Mouse (Mus musculus): ENCODE data around the gene Pard3. TPM values are rescaled to one million over a fixed set of nuclear protein-coding genes. Genes with fewer than 3 reads are reported as not detected.

The Pard3 gene
- polyA plus RNA-seq, 1 experiment from 2014 or later = 7.0 TPM

DNA sequence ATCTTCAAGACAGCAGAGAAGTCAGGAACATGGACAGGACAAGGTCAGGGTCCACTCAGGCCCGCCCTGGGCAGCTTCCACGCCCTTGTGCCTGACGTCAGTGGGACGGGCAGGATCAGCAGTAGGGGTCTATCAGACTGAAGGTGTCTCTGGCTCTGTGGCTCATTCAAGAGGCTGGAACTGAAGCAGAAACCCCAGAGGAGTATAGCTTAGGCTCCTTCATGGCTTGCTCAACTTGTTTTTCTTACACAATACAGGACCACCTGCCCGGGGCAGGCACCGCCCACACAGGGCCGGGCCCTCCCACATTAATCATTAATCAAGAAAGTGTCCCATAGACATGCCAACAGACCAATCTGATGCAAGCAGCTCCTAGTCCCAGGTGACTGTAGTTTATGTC is 12.8 kb downstream of the Pard3 start:
- H3K4me3 ChIP-seq (ENCODE audit: low read depth, low read length) = peak overlapping the region; percentile 26; the same call in 1 of the 2 replicates
- ATAC-seq (ENCODE audit: low read depth) = peak; percentile 85
- no peaks in the 10 kb centered on the region for H3K27me3 ChIP-seq (ENCODE audit: control insufficient read depth, insufficient read depth, low read depth, low read length)
- 61% methylated on average over 7 of the region's 7 CpGs for WGBS (ENCODE audit: insufficient replicate concordance)
- no peak overlapping the region for H3K9ac ChIP-seq (ENCODE audit: low read depth, low read length)
- H3K9me3 ChIP-seq (replicated peaks; ENCODE audit: control insufficient read depth, low read length) = no peaks in the 10 kb centered on the region
- peak overlapping the region; percentile 25; the same call in 1 of the 2 replicates for H3K4me2 ChIP-seq (ENCODE audit: low read depth, low read length)
- H3K36me3 ChIP-seq (ENCODE audit: control insufficient read depth, insufficient read depth) = no peaks in the 10 kb centered on the region
- H3K4me1 ChIP-seq (ENCODE audit: control insufficient read depth, low read depth, low read length) = no peaks in the 10 kb centered on the region; the same call in 1 of the 2 replicates
- H3K27ac ChIP-seq (ENCODE audit: low read length) = peak overlapping the region; percentile 56; the same call in 1 of the 2 replicates

DNA sequence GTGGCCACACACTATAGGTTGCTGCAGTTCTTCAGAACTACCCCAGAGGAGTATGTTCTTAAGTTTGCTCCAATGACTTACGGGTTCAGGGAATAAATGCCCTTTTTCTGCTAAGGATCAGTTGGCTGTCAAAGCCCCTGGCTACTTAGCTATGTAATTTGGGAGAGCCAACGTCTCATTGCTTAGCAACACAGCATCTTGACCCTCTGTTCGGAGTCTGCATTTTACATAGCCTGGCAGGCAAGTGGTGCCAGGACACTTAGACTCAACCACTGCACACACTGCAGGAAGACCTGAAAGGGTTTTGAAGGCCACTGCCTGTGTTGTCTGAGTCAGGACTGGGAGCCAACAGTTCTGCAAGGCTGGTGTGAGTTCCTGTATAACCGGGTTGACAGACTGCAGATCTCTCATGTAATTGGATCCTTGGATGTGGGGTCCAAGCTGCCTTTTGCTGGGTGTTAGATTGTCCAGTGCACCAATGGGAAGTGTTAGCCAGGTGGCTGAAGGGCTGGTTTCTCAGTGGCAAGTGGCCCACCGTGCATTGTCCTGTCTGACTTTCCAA is 15.6 kb downstream of the Pard3 start:
- WGBS (ENCODE audit: insufficient replicate concordance) = 51% methylated on average over 5 of the region's 5 CpGs
- no peaks in the 10 kb centered on the region for H3K27me3 ChIP-seq (ENCODE audit: control insufficient read depth, insufficient read depth, low read depth, low read length)

GRCm38 (mm10) chr8:127081297-127081696 is 17.6 kb downstream of the Pard3 start:
- Histone ChIP-seq H3K27me3 (ENCODE audit: control insufficient read depth, insufficient read depth, low read depth, low read length) (no peaks in the 10 kb centered on the region), H3K4me2 (ENCODE audit: low read depth, low read length) (no peak overlapping the region), H3K4me1 (ENCODE audit: control insufficient read depth, low read depth, low read length) (peaks cover 3% of the 10 kb centered on the region; the same call in 1 of the 2 replicates), H3K36me3 (ENCODE audit: control insufficient read depth, insufficient read depth) (no peaks in the 10 kb centered on the region), H3K9me3 (replicated peaks; ENCODE audit: control insufficient read depth, low read length) (no peaks in the 10 kb centered on the region), H3K4me3 (ENCODE audit: low read depth, low read length) (no peak overlapping the region), H3K9ac (ENCODE audit: low read depth, low read length) (no peak overlapping the region), H3K27ac (ENCODE audit: low read length) (peak overlapping the region; percentile 26)
- ATAC-seq (ENCODE audit: low read depth) = no peak
- 62% methylated on average over 3 of the region's 3 CpGs for WGBS (ENCODE audit: insufficient replicate concordance)

More for the DNA sequence above, 15.6 kb downstream of the Pard3 start:
- no peak overlapping the region for H3K4me3 ChIP-seq (ENCODE audit: low read depth, low read length)
- H3K4me1 ChIP-seq (ENCODE audit: control insufficient read depth, low read depth, low read length) = no peaks in the 10 kb centered on the region; the same call in 1 of the 2 replicates
- H3K36me3 ChIP-seq (ENCODE audit: control insufficient read depth, insufficient read depth) = no peaks in the 10 kb centered on the region
- no peak for ATAC-seq (ENCODE audit: low read depth)
- no peak overlapping the region for H3K4me2 ChIP-seq (ENCODE audit: low read depth, low read length)
- no peak overlapping the region for H3K27ac ChIP-seq (ENCODE audit: low read length)
- H3K9ac ChIP-seq (ENCODE audit: low read depth, low read length) = no peak overlapping the region
- no peaks in the 10 kb centered on the region for H3K9me3 ChIP-seq (replicated peaks; ENCODE audit: control insufficient read depth, low read length)

DNA sequence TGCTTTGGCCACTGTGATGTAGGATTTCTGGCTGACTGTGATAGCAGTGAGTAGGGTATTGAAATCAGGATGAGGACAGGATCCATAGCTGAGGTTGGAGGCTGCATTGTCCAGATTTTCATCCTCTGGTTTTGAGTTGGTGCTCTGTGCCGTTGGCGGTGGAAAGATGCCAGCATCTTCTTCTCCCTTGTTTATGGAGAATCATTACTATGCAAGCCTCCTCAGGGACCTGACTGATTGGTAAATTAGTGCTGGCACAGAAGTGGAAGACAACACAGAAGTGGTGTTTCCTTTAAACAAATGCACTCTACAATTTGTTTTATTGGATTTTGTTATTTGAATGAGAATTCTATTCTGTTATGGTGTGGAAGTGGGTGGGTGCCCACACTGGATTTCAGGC is 18.8 kb downstream of the Pard3 start:
- no peaks in the 10 kb centered on the region for H3K36me3 ChIP-seq (ENCODE audit: control insufficient read depth, insufficient read depth)
- 76% methylated on average over 2 of the region's 2 CpGs for WGBS (ENCODE audit: insufficient replicate concordance)
- H3K27me3 ChIP-seq (ENCODE audit: control insufficient read depth, insufficient read depth, low read depth, low read length) = no peaks in the 10 kb centered on the region
- no peaks in the 10 kb centered on the region for H3K9me3 ChIP-seq (replicated peaks; ENCODE audit: control insufficient read depth, low read length)
- no peak overlapping the region for H3K27ac ChIP-seq (ENCODE audit: low read length)
- no peak overlapping the region for H3K9ac ChIP-seq (ENCODE audit: low read depth, low read length)
- H3K4me3 ChIP-seq (ENCODE audit: low read depth, low read length) = no peak overlapping the region
- H3K4me1 ChIP-seq (ENCODE audit: control insufficient read depth, low read depth, low read length) = peaks cover 3% of the 10 kb centered on the region; the same call in 1 of the 2 replicates
- no peak for ATAC-seq (ENCODE audit: low read depth)
- no peak overlapping the region for H3K4me2 ChIP-seq (ENCODE audit: low read depth, low read length)

- WGBS (ENCODE audit: insufficient replicate concordance) = 46% methylated on average over 6 of the region's 6 CpGs
- H3K4me2 ChIP-seq (ENCODE audit: low read depth, low read length) = no peak overlapping the region
- H3K4me1 ChIP-seq (ENCODE audit: control insufficient read depth, low read depth, low read length) = peaks cover 3% of the 10 kb centered on the region
- no peaks in the 10 kb centered on the region for H3K36me3 ChIP-seq (ENCODE audit: control insufficient read depth, insufficient read depth)
- no peaks in the 10 kb centered on the region for H3K9me3 ChIP-seq (replicated peaks; ENCODE audit: control insufficient read depth, low read length)
- H3K27ac ChIP-seq (ENCODE audit: low read length) = no peak overlapping the region
- ATAC-seq (ENCODE audit: low read depth) = peak; percentile 68
- no peak overlapping the region for H3K9ac ChIP-seq (ENCODE audit: low read depth, low read length)
- H3K27me3 ChIP-seq (ENCODE audit: control insufficient read depth, insufficient read depth, low read depth, low read length) = no peaks in the 10 kb centered on the region
- H3K4me3 ChIP-seq (ENCODE audit: low read depth, low read length) = no peak overlapping the region
These were observed 20.9 kb downstream of the Pard3 start for GRCm38 (mm10) chr8:127084565-127084964.

GRCm38 (mm10) chr8:127087434-127087833 is 23.7 kb downstream of the Pard3 start:
- ATAC-seq (ENCODE audit: low read depth) = no peak
- H3K4me1 ChIP-seq (ENCODE audit: control insufficient read depth, low read depth, low read length) = peaks cover 9% of the 10 kb centered on the region
- H3K4me3 ChIP-seq (ENCODE audit: low read depth, low read length) = no peak overlapping the region
- WGBS (ENCODE audit: insufficient replicate concordance) = 24% methylated on average over 1 of the region's 1 CpGs
- H3K4me2 ChIP-seq (ENCODE audit: low read depth, low read length) = no peak overlapping the region
- H3K27ac ChIP-seq (ENCODE audit: low read length) = no peak overlapping the region
- no peaks in the 10 kb centered on the region for H3K9me3 ChIP-seq (replicated peaks; ENCODE audit: control insufficient read depth, low read length)
- H3K9ac ChIP-seq (ENCODE audit: low read depth, low read length) = no peak overlapping the region
- no peaks in the 10 kb centered on the region for H3K36me3 ChIP-seq (ENCODE audit: control insufficient read depth, insufficient read depth)
- no peaks in the 10 kb centered on the region for H3K27me3 ChIP-seq (ENCODE audit: control insufficient read depth, insufficient read depth, low read depth, low read length)

GRCm38 (mm10) chr8:127088372-127088771 is 24.7 kb downstream of the Pard3 start:
- no peak overlapping the region for H3K9ac ChIP-seq (ENCODE audit: low read depth, low read length)
- no peaks in the 10 kb centered on the region for H3K36me3 ChIP-seq (ENCODE audit: control insufficient read depth, insufficient read depth)
- no peak for ATAC-seq (ENCODE audit: low read depth)
- no peaks in the 10 kb centered on the region for H3K9me3 ChIP-seq (replicated peaks; ENCODE audit: control insufficient read depth, low read length)
- no peaks in the 10 kb centered on the region for H3K27me3 ChIP-seq (ENCODE audit: control insufficient read depth, insufficient read depth, low read depth, low read length)
- WGBS (ENCODE audit: insufficient replicate concordance) = 18% methylated on average over 9 of the region's 9 CpGs
- H3K4me3 ChIP-seq (ENCODE audit: low read depth, low read length) = no peak overlapping the region
- H3K4me1 ChIP-seq (ENCODE audit: control insufficient read depth, low read depth, low read length) = peaks cover 9% of the 10 kb centered on the region
- H3K27ac ChIP-seq (ENCODE audit: low read length) = no peak overlapping the region
- no peak overlapping the region for H3K4me2 ChIP-seq (ENCODE audit: low read depth, low read length)

GRCm38 (mm10) chr8:127089021-127089420 is 25.3 kb downstream of the Pard3 start:
- Histone ChIP-seq H3K9me3 (replicated peaks; ENCODE audit: control insufficient read depth, low read length) (no peaks in the 10 kb centered on the region), H3K4me1 (ENCODE audit: control insufficient read depth, low read depth, low read length) (peaks cover 9% of the 10 kb centered on the region), H3K9ac (ENCODE audit: low read depth, low read length) (no peak overlapping the region), H3K4me2 (ENCODE audit: low read depth, low read length) (no peak overlapping the region), H3K4me3 (ENCODE audit: low read depth, low read length) (no peak overlapping the region), H3K27me3 (ENCODE audit: control insufficient read depth, insufficient read depth, low read depth, low read length) (no peaks in the 10 kb centered on the region), H3K27ac (ENCODE audit: low read length) (no peak overlapping the region), H3K36me3 (ENCODE audit: control insufficient read depth, insufficient read depth) (no peaks in the 10 kb centered on the region)
- no peak for ATAC-seq (ENCODE audit: low read depth)
- 21% methylated on average over 8 of the region's 8 CpGs for WGBS (ENCODE audit: insufficient replicate concordance)

DNA sequence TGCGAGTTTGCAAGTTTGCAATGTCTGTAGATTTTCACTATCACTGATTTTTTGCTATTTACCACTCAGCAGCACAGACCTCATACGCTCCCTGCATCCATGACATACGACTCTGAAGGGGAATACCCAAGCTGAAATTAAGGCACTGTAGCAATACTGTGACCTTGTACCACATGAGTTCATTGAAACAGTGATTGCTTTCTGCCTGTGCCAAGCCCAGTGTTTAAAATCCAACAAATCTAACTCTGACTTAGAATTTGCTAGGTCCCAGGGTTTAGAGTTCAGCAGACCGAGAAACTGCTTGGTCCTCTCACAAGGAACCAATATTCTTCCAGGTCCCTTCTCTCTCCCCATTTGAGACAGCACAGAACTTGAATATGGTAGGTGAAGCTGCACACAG is 26.7 kb downstream of the Pard3 start:
- H3K4me1 ChIP-seq (ENCODE audit: control insufficient read depth, low read depth, low read length) = peaks cover 6% of the 10 kb centered on the region
- H3K4me2 ChIP-seq (ENCODE audit: low read depth, low read length) = no peak overlapping the region
- H3K9ac ChIP-seq (ENCODE audit: low read depth, low read length) = no peak overlapping the region
- H3K4me3 ChIP-seq (ENCODE audit: low read depth, low read length) = no peak overlapping the region
- no peaks in the 10 kb centered on the region for H3K36me3 ChIP-seq (ENCODE audit: control insufficient read depth, insufficient read depth)
- no peak for ATAC-seq (ENCODE audit: low read depth)
- no peak overlapping the region for H3K27ac ChIP-seq (ENCODE audit: low read length)
- WGBS (ENCODE audit: insufficient replicate concordance) = 55% methylated on average over 4 of the region's 4 CpGs
- no peaks in the 10 kb centered on the region for H3K9me3 ChIP-seq (replicated peaks; ENCODE audit: control insufficient read depth, low read length)
- H3K27me3 ChIP-seq (ENCODE audit: control insufficient read depth, insufficient read depth, low read depth, low read length) = no peaks in the 10 kb centered on the region

Data from liver, embryonic 16.5 days (tissue).